Mouse (Mus musculus) forebrain, embryonic 12.5 days (tissue): ENCODE data around the gene Dupd1. TPM values are rescaled to one million over a fixed set of nuclear protein-coding genes. Genes with fewer than 3 reads are reported as not detected.

ENCODE experiments used
- ATAC-seq: fragments of 200-750 bp; cut with Nextera tagmentation; 2 replicates; pipeline ENCODE4 v1.8.0; 2017; ENCODE audit warnings: moderate TSS enrichment; ENCODE audit not compliant: low FRiP score
- H3K27ac ChIP-seq: fragments of 300-500 bp; sonication (generic); 2 replicates; pipeline ENCODE4 v1.5.1; 2016; ENCODE audit warnings: mild to moderate bottlenecking
- H3K27me3 ChIP-seq: fragments of 300-500 bp; sonication (generic); 2 replicates; pipeline ENCODE4 v1.6.1; 2016; ENCODE audit warnings: mild to moderate bottlenecking
- H3K36me3 ChIP-seq: fragments of 300-500 bp; sonication (generic); replicated peaks from 2 replicates; pipeline ENCODE4 v1.6.1; 2016; ENCODE audit warnings: mild to moderate bottlenecking
- H3K4me1 ChIP-seq: fragments of 300-500 bp; sonication (generic); 2 replicates; pipeline ENCODE4 v1.6.1; 2016
- H3K4me2 ChIP-seq: fragments of 300-500 bp; sonication (generic); 2 replicates; pipeline ENCODE4 v1.6.1; 2016; ENCODE audit warnings: mild to moderate bottlenecking, moderate library complexity
- H3K4me3 ChIP-seq: fragments of 300-500 bp; sonication (generic); replicated peaks from 2 replicates; pipeline ENCODE4 v1.5.1; 2016; ENCODE audit warnings: mild to moderate bottlenecking
- H3K9ac ChIP-seq: fragments of 300-500 bp; sonication (generic); 2 replicates; pipeline ENCODE4 v1.6.1; 2016; ENCODE audit warnings: mild to moderate bottlenecking
- H3K9me3 ChIP-seq: fragments of 300-500 bp; sonication (generic); 2 replicates; pipeline ENCODE4 v1.6.1; 2016
- WGBS: fragments of 180-500 bp; shearing (Covaris S2); methylation state at CpG from one replicate; pipeline ENCODE4 v1.1.7; 2016; 5-methylcytosine and 5-hydroxymethylcytosine counted together
- polyA plus RNA-seq: library from polyadenylated mRNA; unstranded; fragments of >200 nt; fragmentation: Nextera tagmentation; extraction: Ambion mirVana; gene quantifications from 2 replicates; pipeline ENCODE4 v1.2.1, GENCODE M21; 2016

The Dupd1 gene
- polyA plus RNA-seq, 1 experiment from 2014 or later, result not detected

DNA sequence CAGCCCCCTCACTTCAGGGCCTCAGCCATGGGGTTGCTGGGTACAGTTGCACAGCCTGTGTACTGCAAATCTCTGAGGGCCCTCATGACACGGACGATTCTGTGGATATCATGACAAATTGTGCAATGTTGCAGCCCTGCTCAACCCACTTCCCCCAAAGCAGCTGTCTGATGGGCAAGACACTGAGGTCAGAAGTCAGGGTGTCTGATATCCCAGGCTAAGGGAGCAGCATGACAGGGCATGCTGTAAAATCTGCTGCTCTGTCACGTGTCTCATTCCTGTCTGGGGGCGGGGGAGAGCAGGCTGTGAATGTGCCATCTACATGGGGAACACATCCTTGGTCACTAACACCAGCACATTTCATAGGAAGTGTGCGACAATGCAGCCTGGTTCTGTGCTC, 30.8 kb upstream of the Dupd1 start:
- Histone ChIP-seq H3K4me1 (no peaks in the 10 kb centered on the region; the same call in 1 of the 2 replicates), H3K9ac (no peak overlapping the region), H3K27me3 (peaks cover 8% of the 10 kb centered on the region; the same call in 1 of the 2 replicates), H3K36me3 (no peaks in the 10 kb centered on the region), H3K4me2 (no peak overlapping the region), H3K9me3 (no peaks in the 10 kb centered on the region), H3K27ac (no peak overlapping the region), H3K4me3 (no peak overlapping the region)
- no peak for ATAC-seq
- 82% methylated on average over 5 of the region's 5 CpGs for WGBS

DNA sequence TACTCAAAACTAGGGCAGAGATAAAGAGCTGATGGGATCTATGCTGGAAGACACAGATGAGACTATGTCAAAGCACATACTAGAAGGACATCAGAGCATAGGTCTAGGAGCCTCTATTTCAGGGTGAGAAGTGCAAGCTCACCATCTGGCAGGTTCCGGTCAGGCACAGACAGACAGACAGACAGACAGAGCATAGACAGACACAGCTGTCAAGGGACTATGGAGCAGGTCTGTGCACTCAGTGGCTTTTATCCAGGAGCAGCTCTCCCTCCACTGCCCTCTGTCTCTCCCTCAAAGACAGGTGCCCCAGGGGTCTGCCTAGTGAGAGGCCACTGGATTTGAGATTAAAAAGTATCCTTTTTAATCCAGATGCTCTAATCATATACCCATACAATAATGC, 29.8 kb upstream of the Dupd1 start:
- Histone ChIP-seq H3K9me3 (no peaks in the 10 kb centered on the region), H3K9ac (no peak overlapping the region), H3K27ac (no peak overlapping the region), H3K36me3 (no peaks in the 10 kb centered on the region), H3K27me3 (peaks cover 8% of the 10 kb centered on the region; the same call in 1 of the 2 replicates), H3K4me1 (no peaks in the 10 kb centered on the region), H3K4me3 (no peak overlapping the region), H3K4me2 (no peak overlapping the region)
- no peak for ATAC-seq
- WGBS, result 92% methylated on average over 1 of the region's 1 CpGs

DNA sequence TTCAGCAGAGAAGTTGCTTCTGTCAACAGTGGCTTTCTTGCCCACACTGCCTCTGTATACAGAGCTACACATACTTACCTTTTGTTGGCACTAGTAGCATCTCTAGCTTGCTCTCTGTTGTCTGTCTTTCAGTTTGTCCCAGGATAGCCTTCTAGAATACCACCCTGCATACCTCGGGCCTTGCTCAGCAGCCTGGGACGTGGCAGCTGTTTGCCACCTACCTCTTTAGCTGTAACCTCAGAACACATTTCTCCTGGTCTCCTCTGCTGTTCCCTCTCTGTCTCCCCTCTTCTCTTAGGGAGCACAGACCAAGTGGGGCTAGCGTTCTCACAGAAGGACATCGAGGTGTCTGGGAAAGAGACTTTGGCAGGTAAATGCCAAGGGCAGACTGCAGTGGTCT, 28.1 kb upstream of the Dupd1 start:
- H3K9ac ChIP-seq, result no peak overlapping the region
- WGBS, result 95% methylated on average over 4 of the region's 4 CpGs
- no peaks in the 10 kb centered on the region for H3K36me3 ChIP-seq
- ATAC-seq, result no peak
- no peak overlapping the region for H3K27ac ChIP-seq
- H3K27me3 ChIP-seq, result peaks cover 8% of the 10 kb centered on the region; the same call in 1 of the 2 replicates
- no peaks in the 10 kb centered on the region for H3K4me1 ChIP-seq
- H3K9me3 ChIP-seq, result no peaks in the 10 kb centered on the region
- H3K4me3 ChIP-seq, result no peak overlapping the region
- H3K4me2 ChIP-seq, result no peak overlapping the region

DNA sequence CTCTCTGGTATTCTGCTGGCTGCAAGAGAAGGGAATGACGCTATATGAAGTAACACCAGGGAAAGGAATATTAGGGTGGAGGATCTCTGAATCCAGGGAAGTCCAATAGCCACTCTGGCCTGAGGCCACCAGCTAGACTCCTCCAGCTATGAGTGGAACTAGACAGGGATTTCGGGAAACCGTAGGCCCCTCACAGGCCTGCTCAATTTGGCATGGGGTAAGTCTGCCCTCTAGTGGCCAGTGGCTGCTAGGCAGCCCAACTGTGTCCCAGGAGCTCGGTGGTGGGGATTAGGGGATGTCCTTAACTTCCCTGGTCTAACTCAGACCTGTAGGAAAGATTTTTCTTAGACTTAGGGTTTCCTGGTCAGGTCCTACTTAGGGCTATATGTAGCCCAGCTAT, 27.4 kb upstream of the Dupd1 start:
- Histone ChIP-seq H3K27ac (no peak overlapping the region), H3K36me3 (no peaks in the 10 kb centered on the region), H3K9ac (no peak overlapping the region), H3K4me3 (no peak overlapping the region), H3K4me1 (no peaks in the 10 kb centered on the region), H3K27me3 (peaks cover 8% of the 10 kb centered on the region; the same call in 1 of the 2 replicates), H3K4me2 (no peak overlapping the region), H3K9me3 (no peaks in the 10 kb centered on the region)
- peak; percentile 84 for ATAC-seq
- WGBS, result 12% methylated on average over 4 of the region's 4 CpGs

DNA sequence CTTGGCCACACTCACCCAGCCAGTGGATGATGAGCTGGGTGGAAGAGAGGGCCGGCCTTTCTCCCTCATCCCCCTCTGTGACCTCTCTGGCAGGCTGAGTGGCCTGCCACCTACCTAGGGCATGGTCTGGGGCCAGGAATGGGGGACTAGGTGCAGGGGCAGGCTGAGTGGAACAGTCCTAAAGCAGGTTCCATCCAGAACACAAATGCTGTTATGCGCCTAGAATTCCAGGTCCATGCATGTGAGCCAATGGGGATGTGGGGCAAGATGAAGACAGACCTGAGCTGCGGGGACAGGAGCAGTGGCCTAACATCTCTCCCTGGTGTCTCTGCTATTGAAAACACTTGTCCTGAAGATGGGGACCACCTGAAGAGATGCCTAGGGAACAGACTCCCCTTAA, 26.9 kb upstream of the Dupd1 start:
- H3K4me2 ChIP-seq, result no peak overlapping the region
- ATAC-seq, result no peak
- H3K27me3 ChIP-seq, result peaks cover 8% of the 10 kb centered on the region; the same call in 1 of the 2 replicates
- H3K4me1 ChIP-seq, result no peaks in the 10 kb centered on the region
- no peaks in the 10 kb centered on the region for H3K9me3 ChIP-seq
- no peak overlapping the region for H3K9ac ChIP-seq
- H3K36me3 ChIP-seq, result no peaks in the 10 kb centered on the region
- 92% methylated on average over 3 of the region's 3 CpGs for WGBS
- H3K27ac ChIP-seq, result no peak overlapping the region
- no peak overlapping the region for H3K4me3 ChIP-seq

DNA sequence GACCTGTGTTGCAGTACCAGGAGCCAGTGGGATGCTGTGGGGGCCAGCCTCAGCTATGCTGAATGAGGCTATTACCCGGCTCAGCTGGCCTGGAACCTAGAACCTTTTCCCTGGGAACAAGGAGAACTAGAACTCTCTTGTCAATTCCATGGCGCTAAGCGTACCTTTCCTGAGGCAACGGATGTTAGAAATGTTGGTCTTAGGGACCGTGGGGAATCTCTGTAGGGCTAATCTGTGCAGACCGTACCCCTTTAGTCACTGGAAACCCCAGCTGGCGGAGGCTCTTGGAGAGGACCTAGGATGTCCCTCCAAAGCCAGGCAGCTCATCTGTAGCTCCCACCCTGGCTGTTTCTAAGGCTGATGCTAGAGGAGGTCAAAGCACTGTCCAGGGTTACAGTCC, 26.0 kb upstream of the Dupd1 start:
- no peaks in the 10 kb centered on the region for H3K36me3 ChIP-seq
- no peak overlapping the region for H3K27ac ChIP-seq
- no peaks in the 10 kb centered on the region for H3K4me1 ChIP-seq
- no peak for ATAC-seq
- H3K4me2 ChIP-seq, result no peak overlapping the region
- H3K9me3 ChIP-seq, result no peaks in the 10 kb centered on the region
- no peak overlapping the region for H3K4me3 ChIP-seq
- whole genome bisulfite sequencing, result 96% methylated on average over 7 of the region's 7 CpGs
- H3K27me3 ChIP-seq, result peaks cover 8% of the 10 kb centered on the region; the same call in 1 of the 2 replicates
- no peak overlapping the region for H3K9ac ChIP-seq

DNA sequence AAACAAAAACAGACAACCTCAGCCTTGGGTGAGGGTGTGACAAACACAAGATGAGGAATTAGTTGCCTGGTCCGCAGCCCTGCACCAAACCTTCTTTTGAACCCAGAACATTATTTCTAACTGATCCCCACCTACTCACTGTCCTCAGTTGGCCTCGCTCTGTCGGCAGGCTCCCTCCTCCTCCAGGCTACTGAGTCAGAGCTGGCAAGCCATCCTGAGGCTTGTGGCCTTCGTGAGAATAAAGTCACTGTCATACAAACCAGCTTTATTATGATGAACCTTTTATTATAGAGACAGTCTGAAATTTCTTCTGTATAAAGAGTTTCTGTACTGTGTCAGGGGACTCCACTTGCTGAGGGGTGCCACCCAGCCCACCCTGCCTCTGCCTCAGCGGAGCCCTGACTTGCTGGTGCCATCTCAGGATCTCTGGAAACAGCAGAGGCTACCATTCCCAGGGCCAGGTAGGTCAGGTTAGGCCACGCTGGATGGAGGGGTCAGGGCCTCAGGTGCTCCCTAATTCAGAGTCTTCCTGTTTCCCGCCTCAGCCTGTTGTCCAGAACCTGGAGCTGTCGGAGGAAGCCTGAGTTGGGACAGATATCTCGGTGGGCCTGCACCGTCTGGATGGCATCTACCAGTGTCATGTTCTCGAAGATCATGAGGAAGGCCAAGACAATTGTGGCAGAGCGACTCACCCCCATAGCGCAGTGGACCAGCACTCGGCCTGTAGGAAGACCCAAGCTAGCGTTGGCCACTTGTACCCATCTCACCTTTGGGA, 18.9 kb upstream of the Dupd1 start:
- Histone ChIP-seq H3K36me3 (no peaks in the 10 kb centered on the region), H3K4me2 (no peak overlapping the region), H3K27me3 (no peaks in the 10 kb centered on the region), H3K27ac (no peak overlapping the region), H3K4me3 (no peak overlapping the region), H3K4me1 (no peaks in the 10 kb centered on the region), H3K9me3 (no peaks in the 10 kb centered on the region), H3K9ac (no peak overlapping the region)
- 91% methylated on average over 15 of the region's 15 CpGs for WGBS
- no peak for ATAC-seq

DNA sequence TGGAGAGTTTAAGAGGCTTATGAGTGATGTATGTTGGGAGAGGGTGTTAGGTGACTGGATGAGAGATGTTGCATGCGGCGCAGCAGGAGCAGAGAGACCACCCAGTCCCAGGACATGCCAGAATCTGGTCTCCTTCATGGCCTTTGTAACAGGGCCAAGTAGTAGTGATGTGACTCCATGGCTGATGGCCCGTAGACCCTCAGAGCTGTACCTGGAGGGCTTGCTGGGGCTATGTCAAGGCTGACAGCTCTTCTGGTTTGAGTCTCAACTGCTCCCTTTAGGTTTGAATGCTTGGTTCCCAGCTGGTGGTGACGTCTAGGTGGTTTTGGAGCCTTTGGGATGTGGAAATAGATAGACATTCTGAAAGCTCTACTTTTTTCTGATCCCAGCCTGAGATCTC, 15.6 kb upstream of the Dupd1 start:
- Histone ChIP-seq H3K4me1 (no peaks in the 10 kb centered on the region), H3K36me3 (no peaks in the 10 kb centered on the region), H3K4me3 (no peak overlapping the region), H3K9me3 (no peaks in the 10 kb centered on the region), H3K27ac (no peak overlapping the region), H3K9ac (no peak overlapping the region), H3K27me3 (no peaks in the 10 kb centered on the region), H3K4me2 (no peak overlapping the region)
- 95% methylated on average over 4 of the region's 4 CpGs for WGBS
- ATAC-seq, result no peak

DNA sequence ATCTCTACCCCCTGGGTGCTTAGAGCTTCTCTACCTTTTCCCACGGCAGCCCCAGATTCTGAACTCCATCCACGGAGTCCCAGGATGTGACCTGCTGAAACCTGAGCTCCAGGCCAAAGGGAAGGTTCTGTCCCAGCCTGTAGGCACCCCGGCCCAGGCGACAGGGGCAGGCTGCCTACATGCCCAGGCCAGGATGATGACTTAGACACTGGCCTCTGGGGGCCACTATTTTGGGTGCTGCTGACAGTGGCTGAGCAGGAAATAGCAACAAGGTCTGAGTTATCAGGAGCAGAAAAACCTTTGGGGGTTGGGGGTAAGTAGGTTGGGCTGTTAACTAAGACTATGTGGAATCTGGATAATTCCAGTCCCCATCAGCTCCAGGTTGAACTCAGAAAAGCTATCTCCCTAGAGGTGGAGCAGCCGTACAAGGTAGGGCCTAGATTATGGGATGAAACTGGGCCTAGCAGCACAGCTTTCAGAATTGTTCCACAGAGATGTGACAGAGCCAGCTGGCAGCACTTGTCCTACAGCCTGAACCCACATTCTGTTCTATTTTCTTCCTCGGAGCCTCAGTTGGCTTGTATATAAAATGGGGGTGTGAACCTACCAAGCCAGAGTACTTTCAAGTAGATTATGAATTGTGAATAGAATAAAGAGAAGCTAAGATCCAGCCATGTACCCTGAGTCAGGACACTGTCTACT, 14.8 kb upstream of the Dupd1 start:
- no peak overlapping the region for H3K4me3 ChIP-seq
- WGBS, result 85% methylated on average over 6 of the region's 6 CpGs

DNA sequence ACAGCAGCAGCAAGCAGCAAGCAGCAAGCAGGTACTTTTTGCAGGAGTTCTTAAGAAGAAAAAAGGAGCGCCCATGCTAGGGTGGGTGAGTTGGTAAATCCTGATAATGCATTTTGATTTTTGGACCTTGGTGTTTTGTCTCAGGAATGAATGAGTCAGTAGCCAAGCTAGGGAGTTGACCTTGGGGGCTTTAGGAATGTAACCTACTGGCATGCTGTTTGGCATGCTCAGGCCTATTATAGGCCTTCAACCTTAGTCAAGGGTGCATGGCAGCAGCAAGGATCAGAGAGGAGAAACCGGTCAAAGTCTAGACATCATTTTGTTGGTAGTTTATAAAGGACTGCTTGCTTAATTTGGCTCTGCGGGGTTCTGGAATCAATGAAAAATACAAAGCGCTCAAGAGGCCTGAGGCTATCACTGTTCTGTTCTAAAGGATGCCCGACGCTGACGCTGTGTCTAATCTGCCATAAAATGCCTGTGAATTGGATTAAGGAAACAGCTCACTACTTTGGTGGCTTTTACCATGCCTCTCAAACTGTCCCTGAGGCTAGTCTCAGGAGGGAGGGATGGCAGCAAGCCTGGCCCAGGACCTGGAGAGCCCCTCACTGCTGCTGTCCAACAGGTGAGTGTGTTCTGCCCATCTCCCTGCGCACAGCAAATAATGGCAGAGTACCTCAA, 7.8 kb upstream of the Dupd1 start:
- WGBS, result 40% methylated on average over 8 of the region's 8 CpGs
- H3K27ac ChIP-seq, result no peak overlapping the region
- no peak for ATAC-seq

More for the DNA sequence above, 14.8 kb upstream of the Dupd1 start:
- Histone ChIP-seq H3K9me3 (no peaks in the 10 kb centered on the region), H3K27me3 (no peaks in the 10 kb centered on the region), H3K4me1 (no peaks in the 10 kb centered on the region), H3K4me2 (no peak overlapping the region), H3K9ac (no peak overlapping the region), H3K27ac (no peak overlapping the region), H3K36me3 (no peaks in the 10 kb centered on the region)
- ATAC-seq, result no peak

DNA sequence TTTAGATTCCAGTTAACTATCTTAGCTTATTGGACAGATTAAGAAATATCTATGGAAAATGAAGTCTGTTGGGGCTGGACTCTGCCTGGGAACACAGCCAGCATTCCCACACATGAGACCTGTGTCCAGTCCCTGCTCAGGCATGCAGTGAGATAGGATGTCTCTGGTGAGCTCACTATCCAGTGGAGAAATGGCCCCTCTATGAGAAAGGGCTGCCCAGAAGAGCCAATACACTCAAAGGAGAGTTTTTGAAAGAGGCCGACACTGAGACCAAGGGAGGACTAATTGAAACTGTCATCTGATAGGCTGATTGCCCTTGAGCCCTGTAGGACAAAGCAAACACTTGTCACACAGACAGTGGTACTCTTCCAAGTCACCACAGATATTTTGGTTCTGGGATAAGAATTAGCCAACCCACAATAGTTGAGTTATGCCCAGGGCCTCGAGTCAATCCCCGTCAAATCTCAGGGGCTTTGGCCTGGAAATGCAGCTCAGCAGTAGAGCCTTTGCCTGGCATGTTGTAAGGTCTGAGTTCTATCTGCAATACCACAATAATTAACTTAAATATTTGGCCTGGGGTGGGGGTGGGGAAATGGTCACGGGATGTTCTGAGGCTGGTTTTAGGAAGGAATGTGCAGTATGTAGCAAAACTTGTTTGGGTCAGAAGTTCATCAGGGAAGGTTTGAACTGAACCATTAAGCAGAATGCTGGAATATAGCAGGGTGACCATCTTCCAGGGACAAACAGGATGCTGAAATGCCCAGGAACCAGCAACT, 6.2 kb upstream of the Dupd1 start:
- Histone ChIP-seq H3K9ac (no peak overlapping the region), H3K36me3 (no peaks in the 10 kb centered on the region), H3K27me3 (no peaks in the 10 kb centered on the region), H3K4me2 (no peak overlapping the region), H3K27ac (no peak overlapping the region), H3K9me3 (0 out of 2 replicates have a peak, but pooled peaks cover 5% of the 10 kb centered on the region), H3K4me3 (no peak overlapping the region), H3K4me1 (peaks cover 17% of the 10 kb centered on the region)
- ATAC-seq, result no peak
- WGBS, result 87% methylated on average over 4 of the region's 4 CpGs

More for the DNA sequence above, 7.8 kb upstream of the Dupd1 start:
- H3K4me1 ChIP-seq, result peaks cover 17% of the 10 kb centered on the region
- H3K9ac ChIP-seq, result no peak overlapping the region
- no peaks in the 10 kb centered on the region for H3K36me3 ChIP-seq
- H3K27me3 ChIP-seq, result no peaks in the 10 kb centered on the region
- 0 out of 2 replicates have a peak, but pooled peaks cover 5% of the 10 kb centered on the region for H3K9me3 ChIP-seq
- H3K4me2 ChIP-seq, result no peak overlapping the region
- no peak overlapping the region for H3K4me3 ChIP-seq
